Mouse (Mus musculus) A20 (cell line): Measurements from ENCODE around the gene Fam166a.

Experiments used
- DNase-seq: peaks from one replicate; pipeline ENCODE4 v3.0.0-alpha.2; 2011; ENCODE audit warnings: low read depth, low spot score

Gene Fam166a

DNA sequence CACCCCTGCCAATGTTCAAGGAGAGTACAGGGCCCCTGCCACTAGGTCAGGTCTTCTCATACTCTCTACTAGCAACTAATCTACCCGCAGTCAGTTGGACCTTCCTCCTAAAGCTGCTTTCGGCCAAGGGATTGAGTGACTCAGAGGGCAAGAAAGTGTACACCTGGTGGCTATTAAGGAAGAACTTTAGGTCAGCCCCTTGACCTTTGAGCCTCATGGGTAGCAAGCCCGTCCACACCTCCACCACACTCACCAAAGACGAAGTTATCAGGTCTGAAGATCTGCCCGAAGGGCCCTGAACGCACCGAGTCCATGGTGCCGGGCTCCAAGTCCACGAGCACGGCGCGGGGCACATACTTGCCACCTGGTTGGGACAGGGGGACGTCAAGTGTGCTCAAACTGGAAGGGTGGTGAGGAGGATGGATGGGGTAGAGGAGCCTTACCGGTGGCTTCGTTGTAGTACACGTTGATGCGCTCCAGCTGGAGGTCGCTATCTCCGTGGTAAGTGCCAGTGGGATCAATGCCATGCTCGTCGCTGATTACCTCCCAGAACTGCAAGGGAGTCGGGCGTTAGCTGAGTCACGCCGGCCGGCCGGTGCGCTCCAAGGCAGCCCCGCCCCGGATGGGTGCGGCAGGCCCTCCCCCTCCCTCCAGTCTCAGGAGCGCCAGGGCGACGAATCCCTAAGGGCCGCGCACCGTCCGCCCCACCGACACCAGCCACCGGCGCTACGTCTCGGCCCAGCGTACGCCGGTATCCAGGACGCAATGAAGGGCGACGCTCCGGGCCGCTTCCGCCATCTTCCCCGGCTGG is 5.3 kb downstream of the Fam166a start:
- DNase-seq: no peak

DNA sequence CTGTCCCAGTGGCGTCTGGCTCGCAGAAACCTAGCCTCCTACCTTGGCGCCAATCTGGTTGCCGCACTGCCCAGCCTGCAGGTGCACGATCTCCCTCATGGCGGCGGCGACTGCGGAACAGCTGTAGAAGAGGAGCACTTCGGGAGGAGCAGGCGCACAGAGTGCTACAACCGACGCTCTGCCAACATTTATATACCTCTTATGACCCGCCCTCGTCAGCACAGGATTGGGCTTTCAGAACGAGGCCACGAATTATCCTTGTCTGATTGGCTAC is 5.9 kb downstream of the Fam166a start, which contains the start of gene Tubb4b:
Gene Tubb4b (minus strand): TSS at position 211 of the 274 bp plus-strand sequence.
- no peak for DNase-seq

DNA sequence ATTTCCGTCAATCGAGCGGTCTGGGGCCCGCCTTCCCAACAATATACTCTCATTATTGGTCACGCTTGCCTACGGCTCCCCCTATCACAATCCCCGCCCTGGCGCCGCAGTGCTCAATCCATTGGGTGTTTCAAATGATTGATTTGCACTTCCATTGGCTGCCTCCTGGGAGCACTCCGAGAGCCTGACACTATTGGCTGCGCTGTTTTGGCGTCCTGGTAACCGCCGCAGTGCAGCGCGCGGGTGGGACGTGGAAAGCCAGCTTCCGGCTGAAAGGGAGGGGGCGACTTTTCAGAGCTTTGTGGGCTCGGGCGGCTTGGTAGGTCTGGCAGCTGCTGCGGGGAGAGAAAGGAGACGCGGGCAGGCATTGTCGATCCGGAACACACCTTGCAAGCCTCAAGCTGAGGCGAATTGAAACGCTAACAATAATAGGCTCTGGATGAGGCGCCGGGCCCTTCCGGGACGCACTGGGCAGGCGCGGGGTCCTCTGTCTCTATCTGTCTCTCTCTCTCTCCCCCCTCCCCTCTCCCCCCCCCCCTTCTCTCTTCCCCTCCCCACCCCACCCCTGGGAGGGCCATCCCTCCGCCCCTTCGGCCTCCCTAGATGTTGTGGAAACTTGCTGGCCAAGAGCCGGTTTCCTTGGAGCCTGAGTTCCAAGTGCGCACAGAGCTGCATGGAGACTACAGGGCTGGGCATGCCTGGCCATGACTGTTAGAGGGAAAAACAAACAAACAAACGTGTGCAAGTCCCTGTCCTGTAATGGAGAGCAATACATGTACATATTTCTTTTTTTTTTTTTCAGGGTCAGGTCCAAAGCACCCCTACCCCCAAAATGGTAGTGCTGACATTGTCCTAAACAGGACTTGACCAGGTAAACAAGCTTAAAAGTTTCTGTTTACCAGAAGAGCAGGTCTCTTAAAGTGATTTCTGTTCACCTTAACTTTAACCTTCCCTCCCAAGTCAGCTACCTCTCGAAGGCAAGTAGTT is 6.5 kb downstream of the Fam166a start:
- DNase-seq: peak; percentile 99

DNA sequence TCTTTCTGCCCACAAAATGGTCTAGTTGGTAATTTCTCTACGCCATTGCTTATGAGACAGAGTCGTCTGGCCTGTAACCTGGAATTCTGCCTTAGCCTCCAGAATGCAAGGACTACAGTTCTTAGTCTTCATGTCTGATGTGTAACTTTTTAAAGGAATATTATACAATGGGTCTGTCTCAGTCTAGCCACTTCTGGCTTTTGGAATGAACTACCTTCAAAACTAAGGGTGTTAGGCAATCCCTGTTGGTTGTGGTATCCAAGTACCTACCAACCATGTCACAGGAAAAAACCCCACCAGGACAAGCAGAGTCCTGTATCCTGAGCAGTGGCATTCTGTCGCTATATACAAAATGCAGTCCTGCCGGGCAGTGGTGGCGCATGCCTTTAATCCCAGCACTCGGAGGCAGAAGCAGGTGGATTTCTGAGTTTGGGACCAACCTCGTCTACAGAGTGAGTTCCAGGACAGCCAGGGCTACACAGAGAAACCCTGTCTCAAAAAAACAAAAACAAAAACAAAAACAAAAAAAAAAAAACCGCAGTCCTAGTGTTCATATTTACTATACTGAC is 7.3 kb downstream of the Fam166a start:
- no peak for DNase-seq

DNA sequence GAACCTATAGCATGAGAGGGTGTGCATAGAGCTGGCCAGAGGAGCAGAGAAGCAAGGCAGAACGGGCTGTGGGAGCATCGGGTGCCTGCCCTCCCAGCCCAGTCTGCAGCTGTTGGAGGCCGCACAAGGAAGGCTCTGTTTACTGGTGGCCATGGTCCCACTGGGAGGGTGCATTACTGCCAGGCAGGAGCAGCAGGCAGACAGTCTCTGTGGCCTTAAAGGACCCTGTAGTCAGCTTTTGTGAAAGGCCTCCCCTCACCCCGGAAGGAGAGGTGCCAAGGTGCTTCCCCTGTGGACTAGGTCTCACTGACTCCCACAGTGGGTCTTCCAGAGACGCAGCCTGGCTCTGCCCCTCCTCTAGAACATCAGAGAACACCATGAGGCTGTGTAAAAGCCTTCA is 8.3 kb downstream of the Fam166a start:
- DNase-seq: no peak

DNA sequence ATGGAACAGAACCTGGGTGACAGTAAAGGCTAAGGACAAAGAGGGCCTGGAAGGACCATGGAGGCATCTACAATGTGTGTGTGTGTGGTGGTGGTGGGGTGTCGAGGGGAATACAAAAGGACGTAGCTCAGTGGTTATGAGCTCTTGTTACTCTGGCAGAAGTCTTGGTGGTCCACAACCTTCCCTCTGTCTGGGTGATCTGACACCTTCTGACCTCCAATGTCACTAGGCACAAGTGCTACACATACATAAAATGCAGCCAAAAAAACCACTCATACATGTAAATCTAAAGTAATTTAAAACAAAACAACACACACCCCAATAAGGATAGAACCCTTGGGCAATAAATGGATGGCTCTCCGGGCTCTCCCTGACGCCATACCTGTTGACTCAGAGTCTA is 8.9 kb downstream of the Fam166a start:
- no peak for DNase-seq

DNA sequence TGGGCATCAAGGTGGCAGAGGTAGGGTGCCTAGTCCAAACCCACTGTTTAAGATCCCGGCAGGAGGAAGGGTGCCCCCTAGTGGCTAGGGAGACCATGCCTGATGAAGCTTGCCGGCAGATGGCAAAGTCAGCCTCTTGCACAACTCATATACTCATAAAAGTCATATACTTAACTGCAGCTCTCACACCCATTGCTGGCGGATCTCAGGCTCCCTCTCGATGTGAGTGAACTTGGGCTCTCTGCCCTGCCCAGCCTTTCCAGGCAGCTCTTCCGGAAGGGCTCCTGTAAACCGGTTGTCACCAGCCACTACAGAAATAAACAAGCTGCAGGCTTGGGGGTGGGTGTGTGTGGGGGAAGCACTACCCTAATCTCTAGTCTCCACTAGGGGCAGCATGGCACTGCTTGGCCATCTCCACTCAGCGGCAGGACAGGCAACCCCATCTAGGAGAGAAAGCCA is 9.9 kb downstream of the Fam166a start:
- DNase-seq: peak; percentile 94

DNA sequence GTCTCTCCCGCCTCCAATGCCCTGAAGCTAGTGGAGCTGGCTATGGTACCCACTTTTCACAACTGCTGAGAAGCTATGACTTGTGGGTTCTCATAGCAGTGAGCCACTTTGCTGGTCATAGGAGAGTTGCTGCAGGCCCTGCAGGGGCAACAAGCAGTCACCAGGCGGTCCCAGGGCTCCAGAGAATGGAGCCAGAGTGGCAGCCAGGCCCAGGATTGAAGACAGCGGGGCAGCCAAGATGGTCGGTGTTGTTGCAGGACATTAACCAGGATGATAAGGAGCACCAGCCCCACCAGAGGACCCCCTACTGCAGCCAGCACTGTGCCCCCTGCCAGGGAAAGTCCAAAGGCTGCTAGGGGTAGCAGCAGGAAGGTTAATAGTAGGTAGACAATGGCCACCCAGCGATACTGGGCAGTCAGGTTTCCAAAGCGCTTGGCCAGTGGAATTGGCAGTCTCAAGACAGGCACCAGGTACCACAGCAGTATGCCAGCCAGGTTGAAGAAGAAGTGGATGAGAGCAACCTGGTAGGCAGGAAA is 10.5 kb downstream of the Fam166a start:
- DNase-seq: no peak

DNA sequence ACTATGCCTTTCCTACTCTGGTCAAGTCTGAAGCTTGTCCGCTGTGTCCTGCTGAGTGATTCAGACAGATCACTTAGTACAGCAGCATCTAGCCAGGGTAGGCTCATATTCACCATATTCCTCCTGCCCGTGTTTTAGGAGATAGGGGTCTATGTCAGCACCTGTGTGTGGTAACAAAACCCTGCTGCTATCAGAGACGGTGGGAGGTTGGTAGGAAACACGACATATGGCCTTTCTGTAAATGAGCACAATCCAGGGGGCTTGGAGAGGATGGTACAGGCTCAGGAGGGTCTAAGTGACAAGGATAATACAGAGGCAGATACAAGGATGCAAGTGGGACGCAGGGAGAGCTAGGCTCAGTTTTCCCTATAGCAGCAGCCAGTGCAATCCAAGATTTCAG is 11.0 kb downstream of the Fam166a start:
- DNase-seq: no peak

DNA sequence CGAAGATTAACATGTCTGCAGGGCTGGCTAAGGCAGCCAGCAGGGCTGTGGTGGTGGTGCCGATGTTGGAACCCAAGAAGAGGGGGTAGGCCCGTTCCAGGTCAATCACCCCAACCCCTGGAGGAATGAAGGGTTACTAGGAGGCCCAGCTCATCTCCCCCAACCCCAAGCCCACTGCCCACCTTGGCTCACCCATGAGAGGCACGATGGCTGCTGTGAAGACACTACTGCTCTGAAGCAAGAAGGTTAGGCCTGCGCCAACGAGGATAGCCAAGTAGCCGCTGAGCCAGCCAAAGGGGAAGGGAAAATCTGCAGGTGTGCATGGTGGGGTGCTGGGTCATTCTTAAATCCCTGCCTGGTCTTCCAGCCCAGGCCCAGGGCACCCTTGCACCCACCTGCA is 12.0 kb downstream of the Fam166a start:
- DNase-seq: no peak

DNA sequence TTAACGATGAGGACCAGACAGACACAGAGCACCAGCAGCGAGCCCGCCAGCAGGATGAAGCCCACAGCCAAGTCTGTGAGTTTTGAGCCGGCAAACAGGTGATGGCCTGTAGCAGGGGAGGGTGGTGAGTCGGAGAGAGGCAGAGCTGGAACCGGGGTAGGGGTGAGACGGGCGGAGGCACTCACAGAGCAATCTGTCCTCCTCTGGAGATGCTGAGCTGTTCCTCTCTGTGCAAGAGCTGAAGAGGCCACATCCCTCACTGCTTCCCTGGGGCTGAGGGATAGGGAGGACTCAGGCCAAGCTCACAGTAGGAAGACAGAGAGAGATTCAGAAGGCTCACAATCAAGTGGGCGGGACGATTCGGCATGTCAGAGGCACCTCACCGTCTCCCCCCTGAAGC is 12.5 kb downstream of the Fam166a start:
- no peak for DNase-seq

DNA sequence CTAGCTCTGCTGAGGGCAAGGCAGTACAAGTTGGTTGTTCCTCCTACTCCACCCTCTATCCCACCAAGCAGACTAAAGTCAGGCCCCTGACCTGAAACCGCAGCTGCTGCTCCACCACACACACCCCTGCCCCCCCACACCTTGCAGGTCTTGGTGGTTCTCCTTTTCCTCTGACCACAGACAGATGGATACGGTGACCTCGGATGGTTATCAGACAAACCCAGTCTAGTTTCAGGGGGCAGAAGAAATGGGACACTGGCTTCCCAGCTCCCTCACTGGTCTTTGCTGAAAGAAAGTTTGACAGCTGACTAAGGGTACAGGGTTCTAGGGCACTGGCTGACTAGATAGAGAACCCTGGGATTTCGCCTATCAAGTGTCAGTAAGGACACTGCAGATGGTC is 14.9 kb downstream of the Fam166a start:
- DNase-seq: no peak

DNA sequence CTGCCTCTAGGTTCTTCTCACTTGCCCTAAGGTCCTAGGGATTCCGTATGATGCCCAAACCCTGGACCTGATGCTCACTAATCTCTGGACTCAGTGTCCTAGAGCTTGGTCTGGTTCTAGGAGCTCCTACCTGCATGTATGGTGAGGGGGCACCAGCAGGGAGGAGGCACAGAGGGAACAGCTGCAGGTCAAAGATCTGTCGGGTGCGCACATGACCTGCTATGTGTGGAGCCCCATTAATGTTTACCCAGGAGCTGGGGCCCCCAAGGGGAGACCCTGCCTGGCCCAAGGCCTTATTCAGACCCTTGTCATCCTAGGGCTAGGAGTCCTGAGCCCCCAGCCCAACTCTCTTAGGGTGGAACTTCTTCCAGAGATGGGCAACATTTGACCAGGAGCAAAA is 15.5 kb downstream of the Fam166a start, which contains the start of gene Slc34a3:
Gene Slc34a3 (minus strand): TSS at position 315 of the 400 bp plus-strand sequence.
- no peak for DNase-seq

DNA sequence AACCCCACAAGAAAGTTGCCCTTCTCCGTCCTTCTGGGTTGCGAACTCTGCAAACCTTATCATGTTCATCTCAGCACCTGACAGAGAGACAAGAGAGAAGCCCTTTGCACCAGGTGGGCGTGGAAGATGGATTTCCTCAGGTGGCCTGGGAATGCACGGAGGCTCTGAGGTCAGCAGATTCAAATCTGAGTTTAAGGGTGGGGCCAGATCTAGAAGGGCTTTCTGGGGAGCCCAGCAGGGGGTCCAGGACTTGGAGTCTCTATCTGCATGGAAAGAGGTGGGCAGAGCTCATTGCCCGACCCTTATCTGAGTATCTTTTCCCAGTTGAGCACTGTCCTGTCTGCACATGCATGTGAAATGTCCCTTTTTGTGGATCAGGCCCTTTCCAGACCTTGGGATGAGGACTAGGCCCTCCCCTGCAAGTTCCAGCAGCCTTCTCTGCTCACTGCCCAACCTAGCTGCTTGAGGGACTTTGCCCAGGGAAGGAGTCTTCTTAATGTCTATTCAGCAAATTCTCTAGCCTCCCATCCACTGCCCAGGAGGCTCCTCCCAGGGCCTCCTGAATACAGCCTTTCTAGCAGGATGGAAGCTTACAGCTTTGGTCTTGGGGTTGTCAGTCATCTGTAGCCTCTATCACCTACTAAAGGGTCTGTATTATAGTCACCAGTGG is 16.1 kb downstream of the Fam166a start:
- no peak for DNase-seq

DNA sequence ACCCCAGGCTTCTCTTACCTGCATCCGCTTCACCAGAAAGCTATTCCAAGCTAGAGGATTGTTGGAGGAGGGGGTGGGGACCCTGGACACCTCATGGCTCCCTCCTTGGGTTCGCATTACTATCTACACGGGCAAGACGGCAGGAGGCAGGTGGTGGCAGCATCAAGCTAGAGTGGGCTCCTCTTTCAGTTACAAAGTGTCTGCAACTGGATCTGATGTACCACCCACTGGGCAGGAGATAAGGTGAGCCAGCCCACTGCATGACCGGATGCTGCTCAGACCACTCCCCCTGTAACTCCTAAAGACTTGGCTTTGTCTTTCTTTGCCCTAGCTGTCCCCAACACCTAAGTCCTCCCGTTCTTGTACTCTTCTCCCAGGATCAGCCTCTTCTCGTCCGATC is 18.1 kb downstream of the Fam166a start, which contains the start of gene Rnf224:
Gene Rnf224 (minus strand): TSS at position 174 of the 400 bp plus-strand sequence.
- DNase-seq: no peak

DNA sequence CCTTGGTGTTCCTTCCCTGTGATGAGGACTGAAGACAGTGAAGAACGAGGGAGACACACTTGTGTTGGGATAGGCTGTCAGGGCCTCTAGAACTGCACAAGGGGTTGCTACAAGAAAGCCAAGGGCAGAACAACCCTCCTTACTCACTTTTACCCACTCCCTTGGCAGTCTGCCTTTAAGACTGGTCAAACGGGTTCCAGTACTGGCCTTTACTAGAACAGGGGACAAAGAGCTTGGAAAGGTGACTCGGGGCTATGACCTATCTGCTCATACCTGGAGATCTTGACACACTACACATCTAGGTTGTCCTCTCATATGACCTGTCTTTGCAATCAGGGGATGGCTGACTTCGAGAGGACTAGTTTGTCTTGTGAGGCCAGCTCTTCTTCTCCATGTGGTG is 19.0 kb downstream of the Fam166a start:
- DNase-seq: no peak

DNA sequence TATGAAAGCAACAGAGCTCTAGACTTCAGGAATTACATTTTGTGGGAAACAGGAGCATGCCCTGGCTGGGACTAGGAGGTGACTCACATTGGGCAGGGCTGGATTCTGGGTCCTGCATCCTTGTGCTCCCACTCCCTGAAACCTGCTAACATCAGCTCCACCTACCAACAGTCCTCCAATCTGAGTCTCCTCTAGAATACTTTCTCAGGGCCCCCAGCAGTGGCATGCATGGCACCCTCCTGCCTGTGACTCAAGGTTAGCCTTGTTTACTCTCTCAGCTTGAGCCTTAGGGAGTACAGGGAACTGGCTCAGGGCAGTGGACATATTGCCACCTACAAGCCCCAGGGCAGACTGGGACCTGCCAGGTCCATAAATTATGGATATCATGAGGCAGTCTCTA is 19.6 kb downstream of the Fam166a start:
- no peak for DNase-seq

DNA sequence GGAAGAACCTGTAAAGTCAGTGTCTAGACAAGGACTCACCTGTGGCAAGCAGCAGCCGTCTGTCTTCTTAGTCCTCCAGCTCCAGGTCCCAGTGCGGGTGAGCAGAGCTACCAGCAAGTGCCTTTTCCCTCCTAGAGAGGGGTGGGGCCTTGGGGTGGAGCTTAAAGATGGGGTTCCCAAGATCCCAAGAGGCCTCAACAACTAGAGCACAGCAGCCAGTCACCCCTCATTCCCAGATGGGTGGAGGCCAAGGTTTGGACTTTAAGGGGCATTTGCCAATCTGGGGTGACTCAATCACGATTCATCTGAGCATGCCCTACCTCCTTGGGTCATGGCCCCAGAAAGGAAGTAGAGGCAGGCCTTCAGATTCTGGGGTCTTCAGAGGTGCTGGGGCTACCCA is 21.2 kb downstream of the Fam166a start:
- no peak for DNase-seq

DNA sequence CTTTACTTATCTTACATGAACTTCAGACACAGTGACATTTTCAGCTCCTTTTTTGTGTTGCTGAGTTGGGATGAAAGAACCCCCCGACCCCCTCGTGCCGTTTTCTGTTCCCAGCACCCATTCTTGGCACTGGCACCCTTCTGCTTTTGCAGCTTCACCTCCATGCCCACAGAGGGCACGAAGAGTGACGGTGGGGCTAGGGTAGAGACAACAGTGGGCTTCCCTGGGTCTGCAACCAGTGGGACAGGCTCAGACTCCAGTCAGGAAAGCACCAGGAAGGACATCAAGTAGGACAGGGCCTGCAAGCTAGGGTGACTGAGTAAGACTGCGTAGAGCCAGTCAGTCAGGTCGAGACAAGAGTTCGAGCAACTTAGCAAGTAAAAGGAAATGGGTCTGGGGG is 21.8 kb downstream of the Fam166a start:
- no peak for DNase-seq

DNA sequence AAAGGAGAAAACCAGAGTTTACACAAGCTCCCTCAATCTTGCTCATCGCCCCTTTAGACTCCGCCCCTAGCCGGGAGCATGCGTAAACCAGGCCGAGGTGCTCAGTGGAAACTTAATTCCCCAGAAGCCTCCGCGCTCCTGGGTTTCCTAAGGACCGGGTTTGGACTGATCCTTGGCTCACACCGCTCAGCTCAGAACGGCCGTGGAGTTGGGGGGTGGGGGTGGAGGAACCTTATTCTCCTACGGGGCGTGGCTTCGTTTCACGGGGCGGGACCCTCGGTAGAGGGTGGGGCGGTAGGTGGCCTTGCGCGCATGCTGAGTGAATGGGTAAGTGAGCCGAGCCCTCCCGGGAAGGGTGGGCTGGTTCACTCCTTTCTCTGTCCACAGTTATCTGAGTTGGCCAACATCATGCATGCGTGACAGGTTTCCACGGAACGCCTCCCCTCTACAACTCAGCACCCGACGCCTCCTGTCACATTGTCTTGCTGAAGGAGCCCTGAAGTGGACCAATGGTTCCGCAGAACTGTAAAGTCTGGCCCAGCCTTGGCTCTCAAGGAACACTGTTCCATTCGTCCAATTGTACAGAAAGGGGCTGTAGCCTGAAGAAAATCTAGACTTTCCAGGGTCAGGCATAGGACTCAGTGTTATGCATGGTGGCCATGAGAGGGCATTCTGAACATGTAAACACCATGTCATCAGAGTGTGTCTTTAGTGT is 22.3 kb downstream of the Fam166a start:
- peak; percentile 84 for DNase-seq

DNA sequence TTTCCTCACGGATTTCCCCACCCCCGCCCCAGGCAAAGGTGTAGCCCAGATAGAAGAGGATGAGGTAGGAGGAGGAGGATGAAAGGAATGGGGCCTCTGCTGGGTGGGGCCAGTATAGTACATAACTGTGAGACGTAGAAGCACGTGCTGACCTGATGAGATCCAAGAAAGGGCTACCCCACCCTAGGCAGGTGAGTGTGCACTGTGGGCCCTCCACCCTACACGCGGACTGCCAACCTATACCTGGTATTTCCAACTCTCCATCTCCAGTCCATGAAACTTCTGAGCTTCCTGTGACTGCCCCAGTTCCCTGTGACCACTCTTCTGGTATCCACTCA is 22.9 kb downstream of the Fam166a start:
- DNase-seq: no peak
